Mouse (Mus musculus) hindbrain, embryonic 14.5 days (tissue): ENCODE data around the gene Slc15a5. TPM values are rescaled to one million over a fixed set of nuclear protein-coding genes. Genes with fewer than 3 reads are reported as not detected.
A peak's percentile ranks its signal among the peaks of the same experiment; 100 is the strongest.

ENCODE experiments used
- ATAC-seq: fragments of 200-750 bp; cut with Nextera tagmentation; 2 replicates; pipeline ENCODE4 v1.8.0; 2017; ENCODE audit warnings: moderate number of reproducible peaks, mild to moderate bottlenecking, moderate TSS enrichment, moderate library complexity; ENCODE audit not compliant: low FRiP score
- DNase-seq: peaks from one replicate; pipeline ENCODE4 v3.0.0-alpha.2; 2015; ENCODE audit warnings: low spot score
- H3K27ac ChIP-seq: fragments of 300-500 bp; sonication (generic); 2 replicates; pipeline ENCODE4 v1.5.1; 2014; ENCODE audit warnings: mild to moderate bottlenecking, moderate library complexity
- H3K27me3 ChIP-seq: fragments of 300-500 bp; sonication (generic); 2 replicates; pipeline ENCODE4 v1.6.1; 2014; ENCODE audit warnings: mild to moderate bottlenecking, low read length, mixed read lengths; ENCODE audit not compliant: control insufficient read depth, insufficient read depth
- H3K36me3 ChIP-seq: fragments of 300-500 bp; sonication (generic); replicated peaks from 2 replicates; pipeline ENCODE4 v1.6.1; 2014; ENCODE audit not compliant: control insufficient read depth, insufficient read depth
- H3K4me1 ChIP-seq: fragments of 300-500 bp; sonication (generic); replicated peaks from 2 replicates; pipeline ENCODE4 v1.6.1; 2014; ENCODE audit warnings: antibody characterized with exemption, low read length, mixed read lengths; ENCODE audit not compliant: control insufficient read depth, insufficient read depth
- H3K4me2 ChIP-seq: fragments of 300-500 bp; sonication (generic); replicated peaks from 2 replicates; pipeline ENCODE4 v1.6.1; 2014; ENCODE audit warnings: mild to moderate bottlenecking, moderate library complexity
- H3K4me3 ChIP-seq: fragments of 300-500 bp; sonication (generic); replicated peaks from 2 replicates; pipeline ENCODE4 v1.5.1; 2014; ENCODE audit warnings: mild to moderate bottlenecking, low read length
- H3K9ac ChIP-seq: fragments of 300-500 bp; sonication (generic); 2 replicates; pipeline ENCODE4 v1.6.1; 2014
- H3K9me3 ChIP-seq: fragments of 300-500 bp; sonication (generic); 2 replicates; pipeline ENCODE4 v1.6.1; 2016; ENCODE audit warnings: low read length; ENCODE audit not compliant: control insufficient read depth
- WGBS: fragments of 180-500 bp; shearing (Covaris S2); extraction: QIAGEN DNeasy Blood & Tissue Kit; methylation state at CpG from one replicate; pipeline ENCODE4 v1.1.7; 2014; 5-methylcytosine and 5-hydroxymethylcytosine counted together
- polyA plus RNA-seq: library from polyadenylated mRNA; unstranded; fragments of >200 nt; fragmentation: Nextera tagmentation; extraction: Ambion mirVana; gene quantifications from 2 replicates; pipeline ENCODE4 v1.2.1, GENCODE M21; 2014

The Slc15a5 gene
- polyA plus RNA-seq, 1 experiment from 2014 or later, result not detected

DNA sequence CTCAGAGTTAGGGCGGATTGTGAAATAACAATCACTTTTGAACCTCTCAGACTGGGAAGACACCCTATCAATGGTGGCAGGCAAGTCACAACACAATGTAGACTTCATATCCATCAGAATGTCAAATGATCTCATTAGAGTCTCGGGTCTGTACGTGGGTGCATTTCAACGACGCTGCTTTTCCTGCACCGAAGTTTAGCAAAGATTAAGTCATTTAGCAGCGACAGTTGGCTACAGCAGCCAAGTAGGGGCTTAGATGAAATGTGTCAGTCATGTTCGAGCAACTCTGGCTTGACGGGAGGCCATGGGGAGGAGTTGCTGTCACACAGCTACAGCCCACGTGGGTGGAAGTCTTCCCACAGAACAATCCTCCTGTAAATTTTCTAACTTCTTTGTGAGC lies 133.2 kb downstream of the Slc15a5 start:
- DNase-seq (no peak), ATAC-seq (no peak)
- Histone ChIP-seq H3K9ac (no peak overlapping the region), H3K27ac (no peak overlapping the region), H3K4me1 (no peaks in the 10 kb centered on the region), H3K4me3 (no peak overlapping the region), H3K9me3 (no peaks in the 10 kb centered on the region), H3K36me3 (no peaks in the 10 kb centered on the region), H3K27me3 (no peaks in the 10 kb centered on the region), H3K4me2 (no peak overlapping the region)
- 62% methylated on average over 10 of the region's 10 CpGs for WGBS

DNA sequence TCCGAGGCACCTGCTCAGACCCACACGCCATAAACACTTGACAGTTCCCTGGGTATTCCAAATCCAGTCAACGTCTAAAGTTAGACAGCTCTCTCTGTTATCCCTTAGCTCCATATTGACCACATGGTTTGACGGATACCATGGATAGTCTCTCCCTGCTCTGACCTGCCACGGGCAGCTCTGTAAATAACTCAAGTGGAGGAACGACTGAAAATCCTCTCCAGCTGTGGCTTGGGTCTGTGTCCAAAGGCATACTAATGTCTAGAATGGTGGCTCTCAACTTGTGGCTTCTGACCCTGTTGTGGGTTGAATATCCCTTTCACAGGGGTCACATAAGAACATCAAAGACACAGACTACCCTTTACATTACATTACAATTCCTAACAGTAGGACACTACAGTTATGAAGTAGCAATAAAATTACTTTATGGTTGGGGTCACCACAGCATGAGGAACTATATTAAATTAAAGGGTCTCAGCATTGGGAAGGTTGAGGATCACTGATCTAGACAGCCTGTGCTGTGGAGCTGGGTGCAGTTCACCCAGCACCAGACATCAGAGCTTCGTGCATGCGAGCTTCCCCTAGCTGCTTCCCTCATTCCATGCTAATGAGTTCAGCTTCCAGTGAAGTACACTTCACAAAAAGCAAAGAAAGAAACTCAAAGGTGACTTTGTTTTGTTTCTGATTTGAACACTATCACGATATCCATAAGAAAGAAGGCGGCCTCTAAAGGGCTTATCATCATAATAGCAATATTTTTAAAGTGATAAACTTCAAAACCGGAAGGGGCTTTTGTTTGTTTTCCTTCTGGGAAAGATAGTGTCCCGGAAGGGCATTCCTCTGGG lies 139.1 kb downstream of the Slc15a5 start:
- Histone ChIP-seq H3K4me1 (no peaks in the 10 kb centered on the region), H3K27ac (no peak overlapping the region), H3K9me3 (no peaks in the 10 kb centered on the region), H3K36me3 (no peaks in the 10 kb centered on the region), H3K4me3 (no peak overlapping the region), H3K9ac (no peak overlapping the region), H3K4me2 (no peak overlapping the region), H3K27me3 (no peaks in the 10 kb centered on the region)
- DNase-seq, result no peak
- ATAC-seq, result no peak
- 65% methylated on average over 12 of the region's 12 CpGs for WGBS

DNA sequence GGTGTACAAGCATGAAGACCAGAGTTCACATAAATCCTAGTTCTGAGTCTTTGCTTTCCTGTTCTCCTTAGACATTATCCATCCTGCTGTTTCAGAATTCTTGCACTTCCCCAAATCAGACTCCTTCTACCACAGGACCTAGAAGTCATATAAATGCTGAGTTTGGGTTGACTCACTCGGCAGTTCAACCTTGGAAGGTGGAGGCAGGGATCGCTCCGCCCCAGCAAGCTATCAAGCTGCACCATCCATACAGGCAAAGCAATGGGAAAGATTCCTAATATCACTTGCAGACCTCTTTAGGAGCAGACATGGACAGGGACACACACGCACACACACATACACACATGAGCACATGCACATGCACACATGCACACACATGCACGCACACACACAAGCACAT lies 142.2 kb downstream of the Slc15a5 start:
- 96% methylated on average over 5 of the region's 5 CpGs for WGBS
- no peak for ATAC-seq
- Histone ChIP-seq H3K4me3 (no peak overlapping the region), H3K27ac (no peak overlapping the region), H3K36me3 (no peaks in the 10 kb centered on the region), H3K27me3 (no peaks in the 10 kb centered on the region), H3K9me3 (no peaks in the 10 kb centered on the region), H3K9ac (no peak overlapping the region), H3K4me1 (no peaks in the 10 kb centered on the region), H3K4me2 (no peak overlapping the region)
- DNase-seq, result no peak

DNA sequence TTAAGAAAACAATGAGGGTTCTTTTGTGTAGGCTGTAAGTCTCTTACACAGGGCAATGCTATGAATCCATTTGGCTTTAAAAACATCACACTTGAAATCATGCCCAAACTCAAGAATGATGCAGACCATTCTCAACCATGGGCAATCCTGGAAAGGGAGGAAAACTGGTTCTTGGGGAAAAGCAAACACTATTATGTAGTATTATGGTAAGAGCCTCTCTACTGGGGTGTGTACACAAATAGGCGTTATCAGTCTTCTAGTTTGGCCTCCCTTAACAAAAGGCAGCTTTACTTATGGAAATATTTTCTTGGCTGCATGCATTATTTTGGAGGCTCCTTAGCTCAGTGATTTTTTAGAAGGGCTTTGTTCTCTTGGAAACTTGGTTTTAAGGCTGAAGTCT lies 143.4 kb downstream of the Slc15a5 start:
- 88% methylated on average over 1 of the region's 1 CpGs for WGBS
- DNase-seq (no peak), ATAC-seq (no peak)
- H3K36me3 ChIP-seq, result no peaks in the 10 kb centered on the region
- no peaks in the 10 kb centered on the region for H3K9me3 ChIP-seq
- no peak overlapping the region for H3K4me2 ChIP-seq
- H3K27me3 ChIP-seq, result no peaks in the 10 kb centered on the region
- H3K27ac ChIP-seq, result no peak overlapping the region
- no peak overlapping the region for H3K4me3 ChIP-seq
- H3K9ac ChIP-seq, result no peak overlapping the region
- H3K4me1 ChIP-seq, result no peaks in the 10 kb centered on the region

DNA sequence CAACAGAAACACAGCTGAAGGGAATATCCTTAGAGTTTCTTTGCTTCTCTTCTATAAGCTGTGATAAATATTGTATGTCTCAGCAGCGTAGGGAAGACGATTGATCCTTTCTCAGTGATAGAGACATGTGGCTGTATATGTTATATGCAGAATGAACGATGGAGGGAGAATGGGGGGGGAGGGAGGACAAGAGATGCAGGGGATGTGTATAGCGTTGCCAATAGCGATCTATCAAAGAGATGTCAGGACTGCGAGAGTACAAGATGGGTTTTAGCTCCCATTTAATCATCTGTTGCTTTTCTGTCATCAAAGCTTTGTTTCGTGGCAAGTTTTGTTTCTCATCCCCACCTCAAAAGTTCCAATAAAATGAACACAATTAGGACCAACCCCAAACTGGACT lies 143.9 kb downstream of the Slc15a5 start:
- no peaks in the 10 kb centered on the region for H3K36me3 ChIP-seq
- H3K27me3 ChIP-seq, result no peaks in the 10 kb centered on the region
- no peak overlapping the region for H3K4me2 ChIP-seq
- no peaks in the 10 kb centered on the region for H3K4me1 ChIP-seq
- 79% methylated on average over 7 of the region's 7 CpGs for WGBS
- H3K9me3 ChIP-seq, result no peaks in the 10 kb centered on the region
- no peak overlapping the region for H3K4me3 ChIP-seq
- no peak for DNase-seq
- H3K9ac ChIP-seq, result no peak overlapping the region
- no peak for ATAC-seq
- H3K27ac ChIP-seq, result no peak overlapping the region

DNA sequence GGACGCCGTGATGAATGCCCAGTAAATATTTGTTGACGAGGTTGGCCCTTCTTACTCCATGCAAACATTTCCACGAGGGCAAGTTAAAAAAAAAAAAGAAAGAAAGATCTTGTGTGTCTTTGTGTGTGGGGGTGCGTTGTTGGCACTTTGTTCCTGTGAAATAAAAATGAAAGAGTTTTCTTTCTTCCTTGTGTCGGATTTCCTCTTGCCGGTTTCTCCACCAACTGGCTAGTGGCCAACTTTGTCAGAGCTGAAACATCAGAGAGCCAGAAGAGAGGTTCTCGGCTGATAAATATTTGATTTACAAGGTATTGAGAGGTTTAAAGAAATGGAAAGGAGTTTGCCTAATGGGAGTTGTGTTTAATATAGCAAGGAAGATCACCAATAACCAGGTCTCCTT lies 144.4 kb downstream of the Slc15a5 start:
- 63% methylated on average over 8 of the region's 8 CpGs for WGBS
- H3K36me3 ChIP-seq, result no peaks in the 10 kb centered on the region
- no peak overlapping the region for H3K9ac ChIP-seq
- no peak for ATAC-seq
- no peaks in the 10 kb centered on the region for H3K4me1 ChIP-seq
- peak; percentile 40 for DNase-seq
- no peak overlapping the region for H3K27ac ChIP-seq
- H3K27me3 ChIP-seq, result no peaks in the 10 kb centered on the region
- no peak overlapping the region for H3K4me3 ChIP-seq
- no peak overlapping the region for H3K4me2 ChIP-seq
- H3K9me3 ChIP-seq, result no peaks in the 10 kb centered on the region

DNA sequence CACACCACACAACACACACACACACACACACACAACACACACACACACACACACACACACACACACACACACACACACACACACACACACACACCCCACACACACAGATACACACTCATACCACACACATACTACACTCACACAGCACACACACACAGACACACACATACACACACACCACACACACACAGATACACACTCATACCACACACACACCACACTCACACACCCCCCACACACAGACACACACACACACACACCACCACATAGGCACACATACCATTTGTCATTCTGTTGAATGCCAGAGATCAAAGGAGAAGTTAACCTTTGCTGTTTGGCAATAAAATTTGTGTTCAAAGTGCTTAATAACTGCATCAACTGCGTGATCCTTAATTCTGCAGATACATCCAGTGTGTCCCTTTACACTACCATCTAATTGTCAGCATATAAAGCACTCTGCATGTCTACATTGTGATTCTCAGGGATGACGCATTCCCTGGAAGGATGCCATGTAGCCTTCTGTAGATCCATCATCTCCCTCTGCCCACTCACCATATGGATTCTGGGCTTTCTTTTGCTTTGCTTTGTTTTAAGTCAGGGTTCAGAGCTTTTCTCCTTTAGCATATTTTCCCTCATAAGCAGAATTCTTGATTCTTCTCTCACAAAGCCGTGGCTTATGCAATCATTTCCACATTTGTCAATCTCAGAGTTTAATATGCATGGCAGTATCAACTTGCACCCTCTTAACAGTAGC lies 145.0 kb downstream of the Slc15a5 start:
- Histone ChIP-seq H3K4me3 (no peak overlapping the region), H3K4me2 (no peak overlapping the region), H3K9ac (no peak overlapping the region), H3K9me3 (no peaks in the 10 kb centered on the region), H3K4me1 (no peaks in the 10 kb centered on the region), H3K36me3 (no peaks in the 10 kb centered on the region), H3K27ac (no peak overlapping the region), H3K27me3 (no peaks in the 10 kb centered on the region)
- WGBS, result 67% methylated on average over 3 of the region's 3 CpGs
- peak; percentile 40 for DNase-seq
- ATAC-seq, result 0 out of 2 replicates have a peak, but pooled peaks have one; percentile 53

Other genes with a start within 250 kb of the Slc15a5 start
- 102 and 114 TPM in 2 replicates for gene Mgst1, start 60.4 kb upstream of the Slc15a5 start, polyA plus RNA-seq